Mouse (Mus musculus) neural tube, embryonic 10.5 days (tissue): ENCODE data around the gene Tmtc2.

Source experiments
- DNase-seq: peaks from one replicate; pipeline ENCODE4 v3.0.0-alpha.2; 2017; ENCODE audit warnings: low spot score; ENCODE audit errors: extremely low spot score

Tmtc2 gene

DNA sequence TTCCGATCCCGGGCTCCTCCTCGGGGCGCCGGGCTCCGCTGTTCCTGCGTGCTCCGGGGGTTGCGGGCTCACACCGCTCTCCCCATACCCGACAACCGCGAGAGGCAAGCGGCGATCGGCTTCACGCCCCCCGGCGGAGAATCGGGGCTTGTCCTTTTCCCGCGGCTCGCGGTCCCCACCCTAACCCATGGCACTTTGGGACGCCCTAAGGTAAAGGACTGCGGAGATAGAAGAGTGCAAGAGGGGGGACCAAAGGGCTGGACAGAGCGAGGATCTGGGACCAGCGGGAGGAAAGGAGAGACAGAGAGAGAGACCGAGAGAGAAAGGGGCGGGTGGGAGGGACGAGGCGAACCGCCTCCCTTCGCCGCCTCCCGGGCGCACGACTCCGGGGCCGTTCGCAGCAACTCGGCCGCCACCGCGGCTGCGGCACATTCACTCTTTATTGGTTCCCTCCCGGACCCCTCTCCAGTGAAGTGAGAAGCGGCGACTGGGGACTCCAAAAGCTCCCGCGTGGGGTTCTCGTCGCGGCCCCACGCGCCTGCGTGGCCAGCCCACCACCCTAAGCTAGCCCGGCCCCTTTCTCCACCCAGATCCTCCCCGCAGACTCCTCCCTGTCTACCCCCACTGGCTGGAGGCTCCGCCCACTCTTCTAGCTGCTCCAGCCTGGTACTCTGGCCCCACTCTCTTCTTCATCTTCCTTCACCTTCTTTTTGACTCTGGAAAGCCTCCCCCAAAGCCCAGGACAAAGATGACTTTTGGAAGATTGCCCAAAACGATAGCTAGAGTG is at the start of gene Tmtc2:
TSS of gene Tmtc2 (minus strand) at position 544 of the 787 bp plus-strand sequence.
- peak; percentile 90 for DNase-seq

DNA sequence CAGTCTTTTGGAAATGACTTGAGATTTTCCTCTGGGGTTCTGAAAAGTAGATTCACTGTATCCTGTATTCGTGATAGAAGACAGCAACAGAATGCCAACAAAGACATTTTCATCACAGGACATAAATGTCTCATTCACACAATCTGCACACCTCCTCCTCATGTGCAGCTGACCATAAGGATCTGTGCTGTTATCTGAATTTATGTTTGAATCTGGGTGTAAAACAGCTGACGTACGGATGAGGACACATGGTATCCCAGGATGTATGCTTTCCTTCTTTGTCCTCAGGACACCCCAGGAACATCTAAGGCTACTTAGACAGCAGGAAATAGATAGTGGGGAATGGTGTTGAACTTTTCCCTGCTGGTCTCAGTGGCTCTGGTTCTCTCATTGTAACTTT is 37.9 kb upstream of the Tmtc2 start:
- no peak for DNase-seq

DNA sequence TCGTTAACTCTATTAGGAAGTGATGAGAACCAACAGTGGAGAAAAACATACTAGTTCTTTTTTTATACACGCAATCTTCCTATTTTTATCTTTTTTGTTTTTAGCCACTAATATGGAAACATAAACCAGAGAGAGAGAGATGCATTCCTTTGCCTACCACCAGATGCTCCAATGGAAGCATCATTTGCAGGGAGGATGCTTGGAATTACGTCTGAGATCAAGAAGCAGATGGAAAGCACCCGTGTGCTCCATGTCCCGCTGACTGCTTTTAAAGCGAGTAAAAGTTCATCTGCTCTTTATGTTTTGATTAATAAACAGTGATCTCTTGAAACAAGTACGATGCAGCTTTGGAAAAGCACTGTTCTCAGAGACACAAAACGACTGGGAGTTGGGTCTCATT is 24.6 kb upstream of the Tmtc2 start:
- DNase-seq = no peak

- no peak for DNase-seq
These were observed 23.0 kb upstream of the Tmtc2 start for GRCm38 (mm10) chr10:105597226-105597625.

DNA sequence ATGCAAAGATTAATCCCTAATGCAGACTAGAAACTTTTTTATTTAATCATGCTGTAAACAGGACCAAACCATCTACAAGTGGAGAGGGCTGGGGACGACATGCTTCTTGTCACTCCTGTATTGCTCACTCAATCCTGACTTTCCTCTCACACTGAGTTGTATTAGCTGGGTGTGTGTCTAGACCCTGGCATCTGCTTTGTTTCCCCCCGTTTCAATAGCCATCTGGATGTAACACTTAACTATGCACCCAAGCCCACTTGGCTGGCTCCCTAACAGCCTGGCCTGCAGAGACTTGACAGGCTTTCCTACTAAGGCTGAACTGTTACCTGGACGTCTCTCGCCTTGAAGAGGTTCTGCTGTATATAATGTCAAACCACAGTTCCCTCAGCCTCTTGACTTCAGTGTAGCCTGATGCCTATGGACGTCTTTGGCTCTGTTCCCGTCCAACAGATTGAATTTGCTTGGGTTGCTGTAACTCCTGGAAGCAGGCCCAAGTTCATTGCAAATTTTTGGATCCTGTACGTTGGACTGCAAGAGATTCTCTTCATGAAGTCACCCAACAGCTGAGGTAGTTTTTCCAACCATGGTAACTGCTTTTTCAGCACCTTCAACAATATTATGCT is 21.3 kb upstream of the Tmtc2 start:
- no peak for DNase-seq

DNA sequence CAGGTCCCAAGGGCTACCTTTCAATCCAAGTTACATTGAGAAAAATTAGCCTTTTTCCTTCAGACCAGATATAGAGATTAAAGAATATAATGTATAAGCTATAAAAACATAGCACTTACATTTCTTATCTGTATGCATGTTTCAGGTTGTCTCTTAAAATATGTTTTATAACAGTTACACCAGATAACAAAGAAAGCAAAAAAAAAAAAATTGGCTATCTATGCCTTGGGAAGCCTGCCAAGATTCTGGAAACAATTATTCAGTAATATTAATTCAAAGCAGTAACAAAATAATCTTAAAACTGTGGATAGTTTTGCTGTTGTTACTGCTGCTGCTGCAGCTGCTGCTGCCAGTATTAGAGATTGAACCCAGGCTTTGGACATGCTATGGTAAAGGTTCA is 13.9 kb upstream of the Tmtc2 start:
- no peak for DNase-seq

DNA sequence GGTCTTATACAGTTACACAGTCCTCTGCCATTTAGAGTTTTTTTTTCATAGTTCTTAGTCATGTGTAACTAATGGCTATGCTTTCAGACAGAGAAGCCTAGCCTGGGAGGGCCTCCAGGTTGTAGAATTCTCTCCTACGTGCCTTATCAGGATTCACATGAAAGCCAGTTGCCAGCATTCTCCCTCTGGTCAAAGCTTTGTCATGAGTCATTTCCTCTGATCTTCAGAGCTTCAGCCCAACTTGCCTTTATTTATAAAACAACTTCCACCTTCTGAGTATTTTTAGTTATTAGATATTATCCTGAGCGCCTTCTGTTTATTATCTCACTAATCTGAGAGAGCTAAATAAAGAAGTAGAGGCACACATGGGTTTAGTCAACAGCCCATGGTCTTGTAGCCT is 5.1 kb upstream of the Tmtc2 start:
- no peak for DNase-seq

- DNase-seq = no peak
These were observed 4.1 kb upstream of the Tmtc2 start for GRCm38 (mm10) chr10:105578291-105578845.

GRCm38 (mm10) chr10:105574695-105575660 is 727 bp upstream of the Tmtc2 start:
- DNase-seq = peak; percentile 96

DNA sequence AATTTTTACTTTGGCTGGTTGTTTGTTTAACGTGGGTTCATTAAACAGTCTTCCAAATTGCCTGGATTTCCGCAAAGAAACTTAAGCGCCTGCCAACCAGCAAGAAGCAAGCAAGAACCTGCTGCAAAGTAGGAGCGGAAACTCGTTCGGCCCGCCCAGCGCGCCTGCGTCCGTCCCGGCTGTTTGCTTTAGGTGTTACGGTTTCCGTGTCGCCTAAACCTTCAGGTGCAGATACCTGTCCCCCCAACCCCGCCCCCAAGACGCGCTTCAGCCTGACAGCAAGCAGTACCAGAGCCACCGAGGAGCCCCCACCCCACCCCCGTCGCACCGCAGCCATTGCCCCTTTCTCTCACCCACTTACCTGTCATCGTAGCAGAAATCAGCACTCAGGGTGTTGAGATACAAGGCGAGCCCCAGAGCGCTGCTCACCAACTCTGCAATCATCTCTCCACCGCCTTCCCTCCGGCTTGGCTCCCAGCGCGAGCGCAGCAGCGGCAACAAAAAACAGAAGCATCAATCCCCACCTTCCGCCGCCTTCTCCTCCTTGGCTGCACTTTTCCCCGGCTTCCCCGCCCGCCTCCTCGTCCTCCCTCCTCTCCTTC is 844 bp downstream of the Tmtc2 start:
- DNase-seq = peak; percentile 78

DNA sequence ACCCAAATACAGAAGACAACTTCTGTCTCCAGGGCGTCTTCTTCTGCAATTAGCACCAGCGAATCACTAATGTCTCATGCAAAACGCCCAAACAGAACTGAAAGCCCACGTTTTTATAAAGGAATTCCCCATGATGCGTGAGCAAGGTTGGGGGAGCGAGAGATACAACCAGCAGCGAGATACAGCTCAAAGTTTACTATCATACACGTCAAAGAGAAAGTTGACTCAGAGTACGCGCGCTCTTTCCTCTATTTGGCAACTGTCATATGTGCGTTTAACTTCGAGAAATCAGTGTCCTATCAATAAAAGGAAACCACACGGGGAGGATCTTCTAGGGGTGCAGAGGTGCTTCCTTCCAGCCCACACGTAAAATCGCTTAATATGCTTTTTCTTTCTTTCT is 1.4 kb downstream of the Tmtc2 start:
- peak; percentile 24 for DNase-seq

DNA sequence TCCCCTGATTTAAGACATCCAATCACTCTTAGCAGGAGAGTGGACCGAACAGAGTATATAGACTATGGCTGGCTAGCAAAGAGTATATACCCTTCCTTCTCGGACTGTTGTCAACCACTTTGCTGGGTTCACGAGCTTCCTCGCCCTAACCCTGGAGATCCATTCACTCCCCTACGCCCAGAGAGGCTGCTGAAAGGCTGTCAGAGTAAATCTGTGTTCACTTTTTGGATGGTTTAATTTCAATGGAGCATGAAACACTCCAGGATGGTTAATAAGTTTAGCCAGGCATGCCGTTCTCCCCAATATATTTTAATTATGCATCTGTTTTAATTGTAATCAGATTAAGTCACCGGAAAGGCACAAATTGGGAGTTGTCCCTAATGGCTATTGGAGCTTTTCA is 1.9 kb downstream of the Tmtc2 start:
- DNase-seq = no peak

DNA sequence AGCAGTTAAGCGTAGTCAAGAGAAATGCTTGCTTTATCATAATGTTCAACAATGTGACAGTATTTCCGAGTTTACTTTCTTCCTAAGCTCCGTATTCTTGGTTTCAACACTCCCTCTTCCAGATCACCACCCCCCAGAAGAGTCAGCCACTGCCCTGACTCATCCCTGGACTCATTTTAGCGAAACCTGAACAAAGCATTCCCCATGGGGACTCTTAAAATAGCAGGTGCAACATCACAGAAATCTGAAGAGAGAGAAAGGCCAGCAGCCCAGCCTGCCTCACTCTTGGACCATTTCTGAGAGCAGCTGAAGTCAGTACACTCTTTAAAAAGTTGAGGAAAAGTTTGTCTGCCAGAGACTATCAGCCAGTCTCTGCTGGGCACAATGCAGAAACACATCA is 2.4 kb downstream of the Tmtc2 start:
- DNase-seq = no peak

- DNase-seq = no peak
These were observed 3.2 kb downstream of the Tmtc2 start for GRCm38 (mm10) chr10:105571019-105571418.

GRCm38 (mm10) chr10:105569573-105569972 is 4.7 kb downstream of the Tmtc2 start:
- DNase-seq = no peak

DNA sequence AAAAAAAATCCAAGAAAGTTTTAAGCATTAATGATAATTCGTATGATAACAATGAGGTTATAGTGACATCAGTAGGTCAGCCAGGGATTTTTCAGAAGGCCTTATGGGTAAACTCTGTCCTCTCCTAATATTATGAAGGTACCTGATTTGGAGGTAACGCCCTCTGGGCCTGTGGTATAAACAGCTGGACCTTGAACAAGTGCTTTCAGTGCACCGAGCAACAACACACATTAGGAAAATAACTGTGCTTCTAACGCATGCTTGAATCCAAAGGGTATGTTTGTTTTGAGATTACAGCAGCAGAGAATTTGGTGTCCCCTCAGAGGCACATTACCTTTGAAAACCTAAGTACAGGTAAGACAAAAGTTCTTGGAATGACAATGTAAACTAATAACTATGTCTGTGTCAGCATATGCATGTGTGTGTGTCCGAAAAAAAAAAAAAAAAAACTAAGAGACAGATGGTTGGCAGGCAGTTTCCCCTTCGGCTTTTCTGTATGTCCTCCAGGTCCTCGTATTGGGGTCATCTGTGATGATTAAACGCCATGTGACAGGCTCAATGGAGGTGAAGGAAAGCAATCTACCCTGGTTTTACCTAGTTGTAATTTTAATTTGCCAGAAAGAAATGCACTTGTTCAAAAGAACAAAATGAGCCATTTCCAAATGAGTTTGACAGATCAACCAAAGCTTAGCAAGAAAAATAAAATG is 6.3 kb downstream of the Tmtc2 start:
- DNase-seq = no peak

- no peak for DNase-seq
These were observed 12.7 kb downstream of the Tmtc2 start for GRCm38 (mm10) chr10:105561548-105561947.

DNA sequence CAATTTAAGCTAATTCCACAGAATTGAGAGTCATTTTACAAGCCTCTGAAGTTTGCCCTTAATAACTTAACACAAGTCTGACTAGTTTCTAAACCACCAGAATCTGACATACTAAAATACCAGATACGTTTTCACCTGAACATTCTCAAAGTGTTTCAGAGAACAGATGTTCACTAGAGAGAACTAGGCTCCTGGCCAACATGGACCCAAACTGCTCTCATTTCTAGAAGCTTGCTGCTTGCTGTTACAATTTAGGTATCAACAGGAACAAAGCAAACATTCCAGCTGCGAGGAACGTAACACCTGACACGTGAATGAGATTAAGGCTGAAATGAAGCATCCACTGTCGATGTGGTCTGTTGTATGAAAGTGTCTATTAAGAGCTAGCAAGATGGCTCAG is 16.7 kb downstream of the Tmtc2 start:
- DNase-seq = no peak

- DNase-seq = no peak
These were observed 17.2 kb downstream of the Tmtc2 start for GRCm38 (mm10) chr10:105556890-105557572.

DNA sequence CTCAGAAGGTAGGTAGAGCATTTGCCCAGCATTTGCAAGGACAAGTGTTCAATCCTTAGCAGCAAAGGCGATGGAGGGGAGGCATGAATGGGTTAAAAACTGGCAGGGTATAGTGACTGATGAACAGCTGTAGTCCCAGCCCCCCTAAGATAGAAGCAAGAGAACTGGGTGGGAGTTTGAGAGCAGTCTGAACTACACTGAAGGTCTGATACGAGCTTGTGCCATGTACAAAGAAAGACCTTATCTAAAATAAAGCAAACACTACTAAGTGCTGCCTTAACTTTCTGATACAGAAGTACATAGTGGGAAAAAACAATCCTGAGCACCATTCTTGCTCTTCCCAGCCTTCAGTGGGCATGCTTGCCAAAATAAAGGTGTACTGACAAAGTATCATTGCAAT is 20.1 kb downstream of the Tmtc2 start:
- DNase-seq = no peak
